Mouse (Mus musculus) heart, embryonic 12.5 days (tissue): ENCODE results near the gene 2410004P03Rik. TPM values are rescaled to one million over a fixed set of nuclear protein-coding genes. Genes with fewer than 3 reads are reported as not detected.
A peak's percentile ranks its signal among the peaks of the same experiment; 100 is the strongest.
"Not testable (repeated sequence)": the region's sequence is repeated elsewhere in the genome, so short reads cannot be mapped to it uniquely, and the experiment has no call there.

Experiments
- ATAC-seq: fragments of 200-750 bp; cut with Nextera tagmentation; 2 replicates; pipeline ENCODE4 v1.8.0; 2017; ENCODE audit warnings: moderate TSS enrichment, moderate library complexity; ENCODE audit not compliant: insufficient number of reproducible peaks, low FRiP score
- H3K27ac ChIP-seq: fragments of 300-500 bp; sonication (generic); 2 replicates; pipeline ENCODE4 v1.5.1; 2016; ENCODE audit warnings: mild to moderate bottlenecking, moderate library complexity; ENCODE audit not compliant: poor library complexity, severe bottlenecking
- H3K27me3 ChIP-seq: fragments of 300-500 bp; sonication (generic); replicated peaks from 2 replicates; pipeline ENCODE4 v1.6.1; 2016; ENCODE audit warnings: mild to moderate bottlenecking, moderate library complexity
- H3K36me3 ChIP-seq: fragments of 300-500 bp; sonication (generic); 2 replicates; pipeline ENCODE4 v1.6.1; 2016; ENCODE audit warnings: mild to moderate bottlenecking, moderate library complexity
- H3K4me1 ChIP-seq: fragments of 300-500 bp; sonication (generic); replicated peaks from 2 replicates; pipeline ENCODE4 v1.6.1; 2016; ENCODE audit warnings: mild to moderate bottlenecking
- H3K4me2 ChIP-seq: fragments of 300-500 bp; sonication (generic); 2 replicates; pipeline ENCODE4 v1.6.1; 2016; ENCODE audit warnings: mild to moderate bottlenecking, moderate library complexity
- H3K4me3 ChIP-seq: fragments of 300-500 bp; sonication (generic); 2 replicates; pipeline ENCODE4 v1.5.1; 2016; ENCODE audit warnings: mild to moderate bottlenecking
- H3K9ac ChIP-seq: fragments of 300-500 bp; sonication (generic); 2 replicates; pipeline ENCODE4 v1.6.1; 2016; ENCODE audit warnings: mild to moderate bottlenecking, moderate library complexity
- H3K9me3 ChIP-seq: fragments of 300-500 bp; sonication (generic); replicated peaks from 2 replicates; pipeline ENCODE4 v1.6.1; 2016; ENCODE audit warnings: mild to moderate bottlenecking, moderate library complexity
- WGBS: fragments of 180-500 bp; shearing (Covaris S2); methylation state at CpG from one replicate; pipeline ENCODE4 v1.1.7; 2016; 5-methylcytosine and 5-hydroxymethylcytosine counted together
- polyA plus RNA-seq: library from polyadenylated mRNA; unstranded; fragments of >200 nt; fragmentation: Nextera tagmentation; extraction: Ambion mirVana; gene quantifications from 2 replicates; pipeline ENCODE4 v1.2.1, GENCODE M21; 2016

2410004P03Rik gene
- polyA plus RNA-seq, 1 experiment from 2014 or later, result 0.31 TPM

DNA sequence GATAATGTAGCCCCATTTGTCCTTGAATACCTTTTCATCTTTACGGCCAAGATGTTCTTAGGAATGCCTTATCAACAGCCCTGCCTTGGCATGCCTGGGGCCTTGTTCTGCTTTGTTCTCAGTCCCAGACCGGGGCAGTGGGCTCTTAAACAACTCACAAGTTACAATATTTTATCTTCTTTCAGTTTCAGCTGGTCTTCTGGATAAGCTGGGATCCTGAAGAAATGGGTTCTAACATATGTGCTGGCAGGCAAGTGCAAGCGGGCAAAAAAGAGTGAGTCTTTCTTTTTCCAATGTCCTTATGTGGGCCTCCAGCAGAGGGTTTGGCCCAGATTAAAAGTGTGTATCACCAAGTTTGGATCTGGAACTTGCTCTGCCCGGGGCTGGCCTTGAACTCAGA lies 9.6 kb upstream of the 2410004P03Rik start:
- not testable (repeated sequence) for ATAC-seq, H3K27me3 ChIP-seq, H3K4me1 ChIP-seq, H3K36me3 ChIP-seq, H3K9ac ChIP-seq, H3K9me3 ChIP-seq, H3K4me3 ChIP-seq, H3K4me2 ChIP-seq, H3K27ac ChIP-seq
- 61% methylated on average over 4 of the region's 4 CpGs for WGBS

- ATAC-seq, result no peak
- H3K27ac ChIP-seq, result no peak overlapping the region
- no peaks in the 10 kb centered on the region for H3K4me1 ChIP-seq
- 31% methylated on average over 4 of the region's 4 CpGs for WGBS
- H3K4me3 ChIP-seq, result no peak overlapping the region
- 0 out of 2 replicates have a peak, but pooled peaks cover 4% of the 10 kb centered on the region for H3K9me3 ChIP-seq
- H3K9ac ChIP-seq, result no peak overlapping the region
- H3K4me2 ChIP-seq, result no peak overlapping the region
- no peaks in the 10 kb centered on the region for H3K36me3 ChIP-seq
- H3K27me3 ChIP-seq, result no peaks in the 10 kb centered on the region
These were observed 6.9 kb upstream of the 2410004P03Rik start for GRCm38 (mm10) chr12:17018468-17018867.

DNA sequence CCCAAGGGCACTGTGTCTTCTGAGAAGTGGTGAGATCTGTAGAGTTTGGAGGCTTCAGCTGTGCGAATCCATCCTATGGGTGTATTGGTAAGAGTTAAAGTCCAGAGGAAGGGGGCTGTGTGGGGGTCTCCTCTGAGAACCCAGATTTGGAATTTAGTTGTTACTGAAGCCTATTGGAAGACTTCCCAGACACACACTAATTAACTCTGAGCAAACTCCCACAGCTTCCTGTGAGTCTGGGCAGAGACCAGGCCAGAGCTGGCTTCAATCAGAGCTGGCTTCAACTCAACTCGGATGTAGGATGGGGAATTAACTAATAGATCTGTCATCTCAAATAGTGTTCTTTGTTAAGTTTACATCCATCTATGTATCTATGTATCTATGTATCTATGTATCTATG lies 4.2 kb upstream of the 2410004P03Rik start:
- Histone ChIP-seq H3K9ac (no peak overlapping the region), H3K4me3 (no peak overlapping the region), H3K27ac (no peak overlapping the region), H3K27me3 (no peaks in the 10 kb centered on the region), H3K4me2 (no peak overlapping the region), H3K4me1 (peaks cover 4% of the 10 kb centered on the region; the same call in 1 of the 2 replicates), H3K36me3 (no peaks in the 10 kb centered on the region), H3K9me3 (no peaks in the 10 kb centered on the region)
- 78% methylated on average over 2 of the region's 2 CpGs for WGBS
- ATAC-seq, result no peak

GRCm38 (mm10) chr12:17012067-17012899 lies 756 bp upstream of the 2410004P03Rik start:
- Histone ChIP-seq H3K9ac (no peak overlapping the region), H3K27ac (no peak overlapping the region)
- ATAC-seq, result peak; percentile 10; the same call in 1 of the 2 replicates

DNA sequence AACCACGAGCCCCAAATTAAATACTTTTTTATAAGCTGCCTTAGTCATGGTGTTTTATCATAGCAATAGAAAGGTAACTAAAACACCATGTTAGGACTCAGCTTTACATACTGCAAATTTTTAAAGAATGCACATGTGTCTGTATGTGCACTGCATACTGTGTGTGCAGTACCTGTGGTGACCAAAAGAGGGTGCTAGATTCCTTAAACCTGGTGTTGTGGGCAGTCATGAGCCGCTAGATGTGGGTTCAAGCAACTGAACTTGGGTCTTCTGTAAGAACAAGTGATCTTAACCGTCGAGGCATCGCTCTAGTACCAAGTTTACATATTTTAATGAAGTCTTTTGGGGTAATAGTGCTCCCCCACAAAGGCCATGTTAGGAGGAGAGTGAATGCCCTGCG lies 2.1 kb downstream of the 2410004P03Rik start:
- Histone ChIP-seq H3K4me3 (no peak overlapping the region), H3K27me3 (no peaks in the 10 kb centered on the region), H3K27ac (no peak overlapping the region), H3K9ac (no peak overlapping the region), H3K9me3 (0 out of 2 replicates have a peak, but pooled peaks cover 11% of the 10 kb centered on the region), H3K4me2 (no peak overlapping the region), H3K36me3 (no peaks in the 10 kb centered on the region), H3K4me1 (peaks cover 4% of the 10 kb centered on the region; the same call in 1 of the 2 replicates)
- 95% methylated on average over 6 of the region's 6 CpGs for WGBS
- no peak for ATAC-seq

More at GRCm38 (mm10) chr12:17012067-17012899, 756 bp upstream of the 2410004P03Rik start:
- H3K4me2 ChIP-seq, result no peak overlapping the region
- peaks cover 4% of the 10 kb centered on the region; the same call in 1 of the 2 replicates for H3K4me1 ChIP-seq
- 72% methylated on average over 2 of the region's 2 CpGs for WGBS
- H3K9me3 ChIP-seq, result 0 out of 2 replicates have a peak, but pooled peaks cover 11% of the 10 kb centered on the region
- no peak overlapping the region for H3K4me3 ChIP-seq
- no peaks in the 10 kb centered on the region for H3K27me3 ChIP-seq
- H3K36me3 ChIP-seq, result no peaks in the 10 kb centered on the region

DNA sequence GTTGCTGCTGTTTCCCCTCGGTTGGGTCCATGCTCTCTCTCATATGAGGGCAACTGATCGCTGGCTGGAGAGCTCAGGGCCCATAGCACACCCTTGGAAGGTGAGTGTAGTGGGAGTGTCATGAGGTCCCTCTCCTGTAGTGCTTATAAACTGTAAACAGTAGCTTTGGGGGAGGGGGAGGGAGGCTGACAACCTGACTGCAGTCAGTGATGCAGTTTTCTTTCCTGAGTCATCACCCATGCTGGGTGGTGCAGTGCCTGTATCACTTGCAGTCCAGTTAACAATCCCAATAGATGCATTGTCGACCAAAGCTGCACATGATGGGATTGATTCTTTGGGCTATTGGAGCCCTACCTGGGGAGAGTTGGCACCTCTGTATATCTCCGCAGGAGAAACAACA lies 10.3 kb downstream of the 2410004P03Rik start:
- WGBS, result 45% methylated on average over 4 of the region's 4 CpGs
- Histone ChIP-seq H3K36me3 (0 out of 2 replicates have a peak, but pooled peaks cover 1% of the 10 kb centered on the region), H3K4me3 (no peak overlapping the region)

GRCm38 (mm10) chr12:17000628-17001027 lies 10.9 kb downstream of the 2410004P03Rik start:
- no peak for ATAC-seq
- Histone ChIP-seq H3K4me2 (peak overlapping the region; percentile 93), H3K9ac (no peak overlapping the region), H3K36me3 (peaks cover 6% of the 10 kb centered on the region; the same call in 1 of the 2 replicates), H3K4me1 (peaks cover 24% of the 10 kb centered on the region), H3K9me3 (no peaks in the 10 kb centered on the region), H3K27ac (no peak overlapping the region), H3K27me3 (0 out of 2 replicates have a peak, but pooled peaks cover 4% of the 10 kb centered on the region), H3K4me3 (no peak overlapping the region; the same call in 1 of the 2 replicates)
- 37% methylated on average over 6 of the region's 6 CpGs for WGBS

More for the DNA sequence above, 10.3 kb downstream of the 2410004P03Rik start:
- Histone ChIP-seq H3K27ac (no peak overlapping the region), H3K4me1 (peaks cover 24% of the 10 kb centered on the region), H3K4me2 (no peak overlapping the region), H3K9me3 (no peaks in the 10 kb centered on the region), H3K9ac (no peak overlapping the region), H3K27me3 (0 out of 2 replicates have a peak, but pooled peaks cover 4% of the 10 kb centered on the region)
- ATAC-seq, result no peak

DNA sequence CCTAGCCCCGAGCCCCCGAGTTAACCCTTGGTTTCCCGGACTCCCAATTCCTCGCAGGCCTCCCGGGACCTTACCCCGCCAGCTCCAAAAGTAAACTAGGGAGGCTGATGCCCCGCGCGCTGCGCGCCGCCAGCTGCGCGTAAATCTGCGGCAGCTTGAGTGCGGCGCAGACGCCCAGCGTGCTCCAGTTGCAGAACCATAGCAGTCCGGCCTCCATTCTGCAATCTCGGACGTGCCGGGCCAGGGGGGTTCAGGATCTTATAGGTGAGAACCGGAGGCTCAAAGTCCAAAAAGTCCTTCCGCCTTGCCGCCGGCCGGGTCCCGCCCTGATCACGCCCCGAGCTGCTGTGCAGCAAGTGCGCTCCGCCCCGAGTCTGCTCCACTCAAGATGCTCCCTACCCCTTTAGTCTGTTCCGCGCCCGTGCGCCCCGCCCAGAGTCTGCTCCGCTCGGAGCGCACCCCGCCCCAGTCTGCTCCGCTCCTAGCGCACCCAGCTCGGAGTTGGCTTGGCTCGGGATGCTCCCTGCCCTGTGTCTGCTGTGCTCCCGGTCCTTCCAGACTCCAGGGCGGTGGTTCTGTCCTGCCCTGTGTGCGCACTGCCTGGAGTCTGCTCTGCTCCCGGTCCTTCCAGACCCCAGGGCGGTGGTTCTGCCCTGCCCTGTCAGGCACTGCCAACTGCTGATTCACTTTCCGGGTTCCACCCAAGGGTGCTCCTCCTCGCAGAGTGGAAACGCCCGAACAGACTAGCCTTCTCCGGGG lies 11.6 kb downstream of the 2410004P03Rik start, which contains the start of gene Pqlc3:
Gene Pqlc3, minus strand, starts transcription at position 670 of the 759 bp plus-strand sequence.
- Histone ChIP-seq H3K9ac (peak within 1 kb of the TSS; percentile 68), H3K27ac (no peak within 1 kb of the TSS; the same call in 1 of the 2 replicates), H3K4me3 (peak within 1 kb of the TSS; percentile 65), H3K27me3 (0 out of 2 replicates have a peak, but pooled peaks cover 4% of the 10 kb centered on the region), H3K9me3 (no peaks in the 10 kb centered on the region), H3K4me2 (peak within 1 kb of the TSS; percentile 93), H3K36me3 (peaks cover 13% of the 10 kb centered on the region; the same call in 1 of the 2 replicates), H3K4me1 (peaks cover 29% of the 10 kb centered on the region)
- 1% methylated on average over 57 of the region's 57 CpGs for WGBS
- peak; percentile 93 for ATAC-seq

DNA sequence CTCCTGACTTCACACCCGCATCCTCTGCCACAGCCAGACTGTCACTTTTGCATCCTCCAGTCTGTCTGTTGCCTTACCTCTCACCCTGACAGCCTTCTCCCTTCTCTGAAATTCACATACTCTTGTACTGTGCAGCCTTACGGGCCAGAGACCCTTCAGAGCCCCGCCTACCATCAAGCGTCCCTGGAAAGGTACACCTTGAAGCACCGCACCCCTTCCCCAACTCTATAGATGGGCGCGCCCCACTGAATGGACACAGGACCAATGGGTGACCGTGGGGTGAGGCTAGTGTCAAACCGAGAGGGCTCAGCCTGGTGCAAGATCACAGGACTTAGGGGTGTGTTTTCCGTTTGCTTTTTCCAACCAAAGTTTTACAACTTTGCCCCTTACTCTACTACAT lies 12.4 kb downstream of the 2410004P03Rik start:
- Histone ChIP-seq H3K36me3 (peaks cover 13% of the 10 kb centered on the region; the same call in 1 of the 2 replicates), H3K9ac (no peak overlapping the region; the same call in 1 of the 2 replicates), H3K4me1 (peaks cover 37% of the 10 kb centered on the region), H3K27ac (no peak overlapping the region), H3K4me2 (peak overlapping the region; percentile 93), H3K27me3 (0 out of 2 replicates have a peak, but pooled peaks cover 4% of the 10 kb centered on the region), H3K4me3 (peak overlapping the region; percentile 65), H3K9me3 (no peaks in the 10 kb centered on the region)
- ATAC-seq, result no peak
- WGBS, result 3% methylated on average over 10 of the region's 10 CpGs

- no peak for ATAC-seq
- Histone ChIP-seq H3K9ac (no peak overlapping the region), H3K4me2 (no peak overlapping the region), H3K9me3 (no peaks in the 10 kb centered on the region), H3K27me3 (0 out of 2 replicates have a peak, but pooled peaks cover 4% of the 10 kb centered on the region), H3K4me3 (no peak overlapping the region), H3K4me1 (peaks cover 37% of the 10 kb centered on the region), H3K27ac (no peak overlapping the region), H3K36me3 (peaks cover 17% of the 10 kb centered on the region; the same call in 1 of the 2 replicates)
- 82% methylated on average over 5 of the region's 5 CpGs for WGBS
These were observed 14.6 kb downstream of the 2410004P03Rik start for GRCm38 (mm10) chr12:16996886-16997462.
